Mouse (Mus musculus) cerebellum, postnatal 10 days (tissue): Measurements from ENCODE around the gene Rnf222.

Experiments used
- DNase-seq, 2 experiments: peaks; one replicate each; pipeline ENCODE4 v3.0.0; 2021; ENCODE audit warnings: mixed read lengths in 2 of 2

The Rnf222 gene

GRCm38 (mm10) chr11:68888253-68888652, at the start of gene Rnf222:
Gene Rnf222, plus strand, starts transcription at chr11:68888553.
- DNase-seq: no peak

- no peak for DNase-seq
These were observed 48.7 kb upstream of the Rnf222 start for GRCm38 (mm10) chr11:68839606-68840005.

- no peak for DNase-seq
These were observed 37.5 kb upstream of the Rnf222 start for GRCm38 (mm10) chr11:68850862-68851261.

- DNase-seq: no peak
These were observed 36.5 kb upstream of the Rnf222 start for GRCm38 (mm10) chr11:68851644-68852485.

GRCm38 (mm10) chr11:68852486-68852901, 35.9 kb upstream of the Rnf222 start:
- DNase-seq: peak in 1 of 2 experiments; percentile 73

- peak; percentile 100 for DNase-seq
These were observed 35.4 kb upstream of the Rnf222 start for GRCm38 (mm10) chr11:68852932-68853409.

GRCm38 (mm10) chr11:68853611-68854401, 34.5 kb upstream of the Rnf222 start:
- peak; percentile 16 to 20 for DNase-seq

- DNase-seq: no peak
These were observed 33.7 kb upstream of the Rnf222 start for GRCm38 (mm10) chr11:68854621-68855020.

GRCm38 (mm10) chr11:68857329-68857728, 31.0 kb upstream of the Rnf222 start:
- no peak for DNase-seq

GRCm38 (mm10) chr11:68859943-68860593, 28.3 kb upstream of the Rnf222 start:
- no peak for DNase-seq

- DNase-seq: no peak
These were observed 26.1 kb upstream of the Rnf222 start for GRCm38 (mm10) chr11:68862260-68862659.

GRCm38 (mm10) chr11:68863631-68864091, 24.7 kb upstream of the Rnf222 start:
- DNase-seq: no peak

GRCm38 (mm10) chr11:68864544-68865189, 23.7 kb upstream of the Rnf222 start:
- peak; percentile 17 to 23 for DNase-seq

GRCm38 (mm10) chr11:68871277-68871676, 17.1 kb upstream of the Rnf222 start:
- no peak for DNase-seq

GRCm38 (mm10) chr11:68871748-68872147, 16.6 kb upstream of the Rnf222 start, which contains the start of gene Ndel1:
Gene Ndel1, minus strand, starts transcription at chr11:68871858.
- DNase-seq: no peak

GRCm38 (mm10) chr11:68874841-68875240, 13.5 kb upstream of the Rnf222 start:
- peak; percentile 80 to 86 for DNase-seq

GRCm38 (mm10) chr11:68878811-68879210, 9.5 kb upstream of the Rnf222 start:
- DNase-seq: no peak

- DNase-seq: no peak
These were observed 6.2 kb upstream of the Rnf222 start for GRCm38 (mm10) chr11:68882107-68882506.

- DNase-seq: no peak
These were observed 4.5 kb upstream of the Rnf222 start for GRCm38 (mm10) chr11:68883843-68884242.

GRCm38 (mm10) chr11:68884368-68884767, 4.0 kb upstream of the Rnf222 start:
- DNase-seq: no peak

GRCm38 (mm10) chr11:68886091-68886490, 2.3 kb upstream of the Rnf222 start:
- DNase-seq: no peak

GRCm38 (mm10) chr11:68888653-68889052, 300 bp downstream of the Rnf222 start:
- peak; percentile 28 to 43 for DNase-seq
